Mouse (Mus musculus) kidney, postnatal 4 days (tissue): ENCODE measurements around the gene Eif3c.
A peak's percentile ranks its signal among the peaks of the same experiment; 100 is the strongest.

ENCODE experiments used
- DNase-seq, 2 experiments: peaks; one replicate each; pipeline ENCODE4 v3.0.0; 2021; ENCODE audit warnings: mixed read lengths in 2 of 2

Gene Eif3c

GRCm38 (mm10) chr7:126545631-126546030, 20.6 kb downstream of the Eif3c start:
- no peak for DNase-seq

DNA sequence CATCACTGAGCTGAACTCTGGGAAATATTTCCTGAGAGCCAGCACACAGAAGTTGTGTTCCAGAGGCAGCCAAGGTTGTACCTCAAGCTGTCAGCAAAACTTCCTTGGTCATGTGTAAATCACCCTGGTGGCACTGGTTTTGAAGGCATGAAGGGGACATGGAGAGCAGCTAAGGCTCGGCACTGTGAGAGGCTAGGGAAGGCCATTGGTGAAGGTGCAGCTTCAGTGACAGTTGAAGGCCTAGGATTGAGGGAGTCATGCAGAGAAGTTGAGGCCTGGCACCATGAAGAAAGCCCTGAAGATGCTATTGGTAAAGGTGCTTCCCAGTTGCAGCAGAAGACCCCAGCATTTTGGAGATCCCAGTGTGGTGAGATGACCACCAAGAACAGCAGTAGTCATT, 24.6 kb downstream of the Eif3c start:
- no peak for DNase-seq

GRCm38 (mm10) chr7:126537820-126538585, 28.2 kb downstream of the Eif3c start:
- peak in 1 of 2 experiments; percentile 24 for DNase-seq

- DNase-seq: no peak
Observed at GRCm38 (mm10) chr7:126536466-126536865, 29.7 kb downstream of the Eif3c start.

DNA sequence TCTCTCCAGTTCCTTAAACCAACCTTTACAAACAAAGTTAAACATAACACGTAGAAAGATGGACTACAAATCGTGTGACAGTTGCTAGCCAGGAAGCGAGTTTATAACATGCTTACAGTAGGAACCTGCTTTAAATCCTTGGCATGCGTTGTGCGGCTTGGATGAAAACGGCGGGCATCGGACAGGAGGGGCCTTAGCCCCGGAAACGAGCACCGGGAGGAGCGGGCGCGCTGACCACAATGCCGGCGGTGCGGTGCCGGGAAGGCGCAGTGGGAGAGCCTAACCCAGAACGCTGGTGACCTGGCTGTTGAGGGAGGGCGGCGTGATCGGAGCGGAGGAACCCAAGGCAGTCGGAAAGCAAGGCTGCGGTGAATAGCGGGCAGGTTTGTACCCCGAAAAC, 30.4 kb downstream of the Eif3c start:
- DNase-seq: peak; percentile 30 to 50

DNA sequence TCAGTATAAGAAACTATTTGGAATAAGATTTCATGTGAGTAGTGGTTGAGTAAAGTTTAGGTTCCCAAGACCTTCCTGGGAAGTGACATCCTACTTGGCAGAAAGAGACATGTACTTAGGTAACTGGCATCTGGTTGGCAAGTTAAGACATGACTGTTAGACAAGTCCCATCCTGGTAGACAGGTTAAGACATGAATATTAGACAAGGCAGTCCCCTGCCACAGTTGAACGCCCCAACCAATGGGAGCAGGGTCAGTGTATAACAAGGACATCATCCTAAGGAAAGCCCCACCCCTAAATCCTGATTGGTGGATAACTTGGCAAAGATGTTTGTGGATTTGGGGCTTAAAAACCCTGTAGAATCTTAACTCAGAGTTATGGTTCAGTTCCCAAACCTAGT, 32.8 kb downstream of the Eif3c start:
- no peak for DNase-seq

DNA sequence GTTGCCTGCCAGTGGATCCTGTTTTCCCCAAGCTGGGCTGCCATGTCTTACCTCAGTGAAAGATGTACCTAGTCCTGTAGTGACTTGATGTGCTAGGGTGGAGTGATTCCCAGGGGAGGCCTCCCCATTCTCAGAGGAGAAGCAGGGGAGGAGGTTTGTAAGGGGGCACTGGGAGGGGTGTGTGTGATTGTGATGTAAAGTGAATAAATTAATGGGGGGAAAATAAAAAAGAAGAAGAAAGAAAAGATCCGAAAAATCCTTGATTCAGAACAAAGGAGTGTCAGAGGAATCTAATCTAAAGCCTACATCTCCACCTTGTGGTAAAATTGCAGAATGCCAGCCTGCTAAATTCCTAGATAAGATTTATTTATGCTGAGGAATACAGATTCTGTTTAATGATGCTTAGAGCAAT, 38.0 kb downstream of the Eif3c start:
- DNase-seq: peak; percentile 12 to 31

- no peak for DNase-seq
Observed at GRCm38 (mm10) chr7:126523316-126523715, 42.9 kb downstream of the Eif3c start.

- peak; percentile 56 to 68 for DNase-seq
Observed at GRCm38 (mm10) chr7:126519513-126519912, 46.7 kb downstream of the Eif3c start.

DNA sequence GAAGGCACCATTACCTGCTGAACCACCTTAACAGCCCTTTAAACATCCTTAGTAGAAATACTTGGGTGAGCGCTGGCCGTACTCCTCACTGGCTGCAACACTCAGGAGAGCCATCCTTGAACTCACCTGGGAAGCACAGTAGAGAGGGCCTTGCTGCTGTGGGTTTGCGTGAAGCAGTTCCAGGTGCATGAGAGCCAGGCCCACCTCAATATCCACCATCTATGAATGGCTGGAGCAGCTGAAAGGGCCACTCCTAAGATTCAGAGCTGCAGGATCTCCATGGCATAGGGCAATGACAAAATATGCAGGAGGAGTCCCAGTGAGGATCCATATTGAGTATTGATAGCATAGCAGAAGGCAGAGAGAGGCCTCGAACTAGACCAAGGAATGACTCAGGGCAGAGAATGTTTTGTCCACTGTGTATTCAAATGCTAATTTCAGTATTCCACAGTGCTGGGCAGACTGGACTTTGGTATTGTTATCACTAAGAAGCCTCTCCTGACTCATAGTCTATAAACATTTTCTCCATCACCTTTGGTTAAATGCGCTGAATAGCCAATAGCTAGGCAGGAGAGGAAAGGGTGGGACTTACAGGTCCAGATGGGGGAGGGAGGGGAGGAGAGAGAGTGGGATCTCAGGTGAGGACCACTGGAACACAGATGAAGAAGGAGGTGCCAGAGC, 47.8 kb downstream of the Eif3c start:
- DNase-seq: no peak

DNA sequence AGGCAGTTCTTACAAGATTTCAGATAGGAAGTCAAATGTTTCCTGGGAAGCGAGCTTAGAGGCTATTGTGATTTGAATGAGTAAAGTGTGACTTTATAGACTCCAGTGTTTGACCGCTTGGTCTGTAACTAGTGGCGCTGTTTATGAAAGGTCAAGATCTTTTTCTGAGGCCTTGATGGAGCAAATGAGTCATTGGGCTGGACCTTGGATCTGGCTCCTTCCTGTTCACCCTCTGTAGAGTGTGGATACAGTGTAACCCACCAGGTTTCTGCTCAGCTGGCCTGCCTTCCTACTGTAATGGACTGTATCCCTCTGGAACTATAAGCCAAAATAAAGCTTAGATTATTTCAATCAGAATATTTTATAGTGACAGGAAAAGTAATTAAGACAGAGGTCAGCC, 54.9 kb downstream of the Eif3c start:
- DNase-seq: no peak

DNA sequence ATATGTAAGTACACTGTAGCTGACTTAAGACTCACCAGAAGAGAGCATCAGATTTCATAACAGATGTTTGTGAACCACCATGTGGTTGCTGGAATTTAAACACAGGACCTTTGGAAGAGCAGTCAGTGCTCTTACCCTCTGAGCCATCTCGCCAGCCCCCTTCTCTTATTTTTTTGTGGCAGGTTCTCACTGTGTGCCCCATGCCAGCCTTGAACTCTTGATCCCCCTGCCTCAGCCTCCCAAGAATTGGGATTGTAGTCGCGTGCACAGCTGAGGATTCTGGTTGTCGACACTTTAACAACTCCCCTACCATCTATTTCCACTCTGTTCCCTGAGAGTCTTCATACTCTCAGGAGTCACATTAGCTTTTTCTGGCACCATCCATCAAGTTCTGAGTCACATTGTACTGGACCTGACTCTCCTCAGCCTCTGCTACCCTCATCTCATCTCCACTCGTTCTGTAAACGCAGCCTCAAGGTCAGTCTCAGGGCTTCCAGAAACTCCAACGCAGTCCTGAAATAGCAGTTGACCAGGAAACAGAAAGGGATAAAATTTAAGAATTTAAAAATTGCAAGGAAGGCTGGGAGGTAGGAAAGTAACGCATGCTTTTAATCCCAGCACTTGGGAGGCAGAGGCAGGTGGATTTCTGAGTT, 59.0 kb downstream of the Eif3c start:
- DNase-seq: no peak

DNA sequence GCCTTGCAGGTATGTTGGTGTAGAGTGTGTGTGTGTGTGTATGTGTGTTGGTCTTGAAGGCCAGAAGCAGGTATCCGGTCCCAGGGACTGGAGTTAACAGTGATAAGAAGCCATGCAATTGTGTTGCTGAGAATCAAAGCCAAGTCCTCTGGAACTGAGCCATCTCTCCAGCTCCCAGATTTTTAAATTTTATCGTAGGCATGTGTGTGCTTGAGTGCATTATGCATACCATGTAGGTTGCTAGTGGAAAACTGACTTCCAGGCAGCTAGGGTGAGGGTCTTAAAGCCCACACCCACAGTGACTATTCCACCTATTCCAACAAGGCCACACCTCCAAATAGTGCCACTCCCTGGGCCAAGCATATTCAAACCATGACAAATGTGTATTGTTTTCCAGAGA, 61.3 kb downstream of the Eif3c start:
- no peak for DNase-seq

DNA sequence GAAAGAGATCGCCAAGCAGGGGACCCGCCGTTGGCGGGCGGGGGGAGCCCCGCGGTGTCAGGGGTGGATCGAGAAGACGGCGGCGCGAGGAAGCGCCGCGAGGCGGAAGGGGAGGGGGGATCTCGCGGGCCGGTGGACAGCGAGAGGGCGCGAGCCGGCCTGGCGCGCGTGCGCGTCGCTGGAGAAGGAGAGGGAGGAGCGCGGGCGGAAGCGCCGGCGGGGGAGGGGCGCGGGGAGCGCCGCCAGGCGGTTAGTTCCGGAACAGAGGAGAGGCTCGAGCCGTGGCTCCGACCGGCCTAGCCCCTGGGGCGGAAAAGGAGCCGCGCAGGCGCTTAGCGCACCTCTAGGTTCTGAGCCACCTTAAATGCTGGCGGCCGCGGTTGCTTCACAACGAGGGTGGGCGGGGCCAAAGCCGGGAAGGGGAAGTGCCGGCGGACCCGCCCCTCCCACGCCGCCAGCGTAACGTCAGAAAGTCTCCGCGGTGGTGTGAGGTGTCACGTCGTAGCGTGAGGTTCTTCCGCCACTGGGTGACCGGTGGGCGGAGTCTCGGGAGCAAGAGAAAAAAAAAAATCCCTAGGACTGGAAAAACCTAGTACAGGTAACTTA, 62.8 kb downstream of the Eif3c start, which contains the start of gene Atxn2l:
TSS of gene Atxn2l (minus strand) at position 165 of the 606 bp plus-strand sequence.
- DNase-seq: peak; percentile 100

DNA sequence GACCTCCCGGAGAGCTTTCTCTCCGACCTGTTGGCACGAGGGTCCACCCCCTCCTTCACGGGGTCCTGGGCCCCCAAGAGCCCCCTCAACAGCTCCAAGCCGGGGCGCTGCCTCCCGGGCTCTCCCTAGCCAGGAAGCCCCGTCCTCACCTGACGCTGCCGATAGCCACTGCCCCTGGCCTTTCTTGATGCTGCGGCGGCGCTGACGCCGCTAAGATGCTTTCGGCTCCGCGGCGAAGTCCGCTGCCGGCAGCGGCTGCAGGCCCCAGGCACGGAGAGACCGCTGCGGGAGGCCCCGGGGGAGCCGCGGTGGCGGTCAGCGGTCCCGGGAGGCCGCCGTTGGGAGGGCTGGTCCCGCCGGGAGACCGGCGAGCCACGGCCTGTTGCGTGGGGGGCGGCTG, 63.5 kb downstream of the Eif3c start:
- DNase-seq: no peak

DNA sequence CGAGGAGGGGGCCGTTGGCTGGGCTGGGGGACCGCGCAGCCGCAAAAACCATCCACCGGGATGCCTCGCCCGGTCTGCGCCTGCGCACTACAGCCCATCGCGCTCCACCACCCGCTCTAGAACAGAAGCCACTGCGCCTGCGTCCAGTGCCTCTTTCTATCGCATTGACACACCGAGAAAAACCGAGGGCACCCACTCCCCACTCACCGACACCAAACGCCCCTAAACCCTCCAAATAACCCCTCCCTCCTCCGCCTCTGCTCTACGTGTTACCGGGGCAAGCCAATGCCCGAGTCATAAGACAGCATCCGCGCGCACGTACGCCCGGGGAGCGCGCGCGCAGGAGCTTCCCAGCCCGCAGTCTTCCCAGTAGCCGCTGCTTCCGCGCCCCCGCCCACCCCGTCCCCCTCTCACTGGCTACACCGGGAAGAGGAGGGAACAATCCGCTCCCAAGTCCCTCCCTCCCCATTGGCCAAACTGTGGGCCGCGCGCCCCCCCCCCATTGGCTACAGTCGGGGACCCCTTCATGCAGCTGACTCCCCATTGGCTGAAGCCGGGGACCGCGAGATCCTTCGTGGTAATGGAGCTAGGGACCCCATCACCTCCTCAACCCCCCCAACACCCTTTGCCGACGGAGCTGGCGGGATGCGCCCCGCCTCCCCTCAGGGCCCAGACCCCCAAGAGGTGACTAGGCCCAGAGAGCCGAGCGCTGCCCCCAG, 64.0 kb downstream of the Eif3c start:
- peak; percentile 94 to 97 for DNase-seq

DNA sequence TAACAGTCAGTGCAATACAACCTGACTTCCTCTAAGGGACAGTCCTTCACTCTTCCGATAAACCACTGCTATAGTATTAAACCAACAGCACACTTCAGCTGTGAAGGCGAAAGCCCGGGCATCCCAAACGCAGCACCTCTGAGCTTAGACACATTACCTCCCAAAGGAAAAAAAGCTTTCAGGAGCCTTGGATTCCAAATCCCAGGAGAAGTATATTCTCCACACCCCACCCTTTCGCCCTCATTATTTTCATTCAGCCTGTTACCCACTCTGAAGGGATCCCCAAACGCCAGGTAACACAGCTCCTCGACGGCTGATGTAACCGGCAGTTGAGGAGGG, 64.6 kb downstream of the Eif3c start:
- DNase-seq: no peak

- no peak for DNase-seq
Observed at GRCm38 (mm10) chr7:126499416-126499815, 66.8 kb downstream of the Eif3c start.

GRCm38 (mm10) chr7:126497966-126498365, 68.2 kb downstream of the Eif3c start:
- DNase-seq: no peak

DNA sequence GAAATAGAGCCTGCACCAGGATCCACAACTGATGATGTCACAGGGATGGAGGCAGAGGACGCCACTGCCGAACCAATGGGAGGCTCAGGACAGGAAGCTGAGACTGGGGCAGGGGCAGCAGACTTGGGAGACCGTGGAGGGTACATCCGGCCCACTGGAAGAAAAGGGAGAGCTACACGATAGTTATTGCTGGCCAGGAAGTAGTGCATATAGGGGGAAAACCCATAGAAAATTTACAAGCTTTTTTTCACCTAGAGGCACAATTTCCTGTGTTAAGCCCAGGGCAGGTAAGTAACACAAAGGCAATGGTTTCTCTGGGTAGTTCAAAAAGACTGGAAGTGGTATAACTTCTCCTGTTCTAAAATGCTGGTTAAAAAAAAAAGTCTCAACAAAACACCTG, 69.7 kb downstream of the Eif3c start:
- no peak for DNase-seq
